Mouse (Mus musculus) CD4-positive, CD25-positive, alpha-beta regulatory T cell (primary cell): ENCODE results near the gene Lingo3. TPM values are rescaled to one million over a fixed set of nuclear protein-coding genes. Genes with fewer than 3 reads are reported as not detected.

ENCODE experiments used
- polyA plus RNA-seq: library from polyadenylated mRNA; unstranded; fragments of 100-300 nt; shearing (Covaris generic); gene quantifications from one replicate; pipeline ENCODE4 v1.2.1, GENCODE M21; 2017

Gene Lingo3
- polyA plus RNA-seq, result not detected

DNA sequence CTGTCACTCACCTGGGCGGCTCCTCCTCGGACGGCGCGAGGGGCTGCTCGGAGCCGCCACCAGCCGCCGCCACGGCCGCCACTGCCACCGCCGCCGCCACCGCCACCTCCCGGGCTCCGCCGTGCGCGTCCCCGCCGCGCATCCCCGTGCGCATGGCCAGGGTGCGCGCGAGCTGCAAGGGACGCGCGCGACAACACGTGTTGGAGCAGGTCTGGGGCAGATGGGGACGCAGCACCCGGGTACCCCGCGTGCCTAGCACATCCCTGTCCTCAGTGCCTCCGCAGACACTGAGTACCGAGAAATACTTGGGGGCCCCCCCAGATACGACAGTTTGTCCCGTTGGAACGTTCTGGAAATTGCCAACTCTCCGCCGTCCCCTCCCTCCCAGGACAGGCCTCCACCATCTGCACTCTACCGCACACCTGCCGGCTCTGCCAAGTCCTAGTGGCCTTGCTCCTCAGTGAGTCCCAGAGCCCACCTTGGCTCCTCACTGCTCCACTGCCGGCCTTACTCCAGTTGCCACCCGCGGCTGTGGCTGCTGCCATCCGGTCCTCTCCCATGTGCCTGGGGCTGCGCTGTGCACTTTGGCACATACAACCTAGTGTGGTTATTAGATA is at the start of gene Lingo3:
Gene Lingo3, minus strand, starts transcription at position 109 of the 617 bp plus-strand sequence.

DNA sequence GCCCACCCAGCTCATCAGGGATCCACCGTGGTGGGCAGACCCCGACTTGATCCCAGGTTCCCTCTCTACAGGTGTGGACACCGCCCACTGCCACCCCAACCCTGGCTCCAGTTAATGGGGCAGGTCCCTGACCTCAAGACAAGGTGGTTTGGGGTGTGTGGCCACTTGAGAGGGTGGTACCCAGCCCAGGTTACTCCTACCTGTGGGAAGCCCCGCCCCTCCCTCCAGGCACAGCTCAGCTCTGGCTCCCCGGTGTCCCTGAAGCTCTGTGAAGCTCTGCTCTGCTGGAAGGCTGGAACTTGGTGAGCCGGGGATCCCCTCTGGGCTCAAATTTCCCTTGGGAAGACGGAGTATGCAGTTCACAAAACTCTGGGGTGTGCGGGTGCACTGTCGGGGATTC is 27.7 kb upstream of the Lingo3 start, which contains the start of gene Tmprss9:
Gene Tmprss9, plus strand, starts transcription at position 268 of the 400 bp plus-strand sequence.

GRCm38 (mm10) chr10:80854913-80855748 is 11.3 kb upstream of the Lingo3 start, which contains the start of the genes Lsm7 and Sppl2b:
Gene Lsm7 (minus strand): TSS chr10:80855209.
Gene Sppl2b (plus strand): TSS chr10:80855275.

DNA sequence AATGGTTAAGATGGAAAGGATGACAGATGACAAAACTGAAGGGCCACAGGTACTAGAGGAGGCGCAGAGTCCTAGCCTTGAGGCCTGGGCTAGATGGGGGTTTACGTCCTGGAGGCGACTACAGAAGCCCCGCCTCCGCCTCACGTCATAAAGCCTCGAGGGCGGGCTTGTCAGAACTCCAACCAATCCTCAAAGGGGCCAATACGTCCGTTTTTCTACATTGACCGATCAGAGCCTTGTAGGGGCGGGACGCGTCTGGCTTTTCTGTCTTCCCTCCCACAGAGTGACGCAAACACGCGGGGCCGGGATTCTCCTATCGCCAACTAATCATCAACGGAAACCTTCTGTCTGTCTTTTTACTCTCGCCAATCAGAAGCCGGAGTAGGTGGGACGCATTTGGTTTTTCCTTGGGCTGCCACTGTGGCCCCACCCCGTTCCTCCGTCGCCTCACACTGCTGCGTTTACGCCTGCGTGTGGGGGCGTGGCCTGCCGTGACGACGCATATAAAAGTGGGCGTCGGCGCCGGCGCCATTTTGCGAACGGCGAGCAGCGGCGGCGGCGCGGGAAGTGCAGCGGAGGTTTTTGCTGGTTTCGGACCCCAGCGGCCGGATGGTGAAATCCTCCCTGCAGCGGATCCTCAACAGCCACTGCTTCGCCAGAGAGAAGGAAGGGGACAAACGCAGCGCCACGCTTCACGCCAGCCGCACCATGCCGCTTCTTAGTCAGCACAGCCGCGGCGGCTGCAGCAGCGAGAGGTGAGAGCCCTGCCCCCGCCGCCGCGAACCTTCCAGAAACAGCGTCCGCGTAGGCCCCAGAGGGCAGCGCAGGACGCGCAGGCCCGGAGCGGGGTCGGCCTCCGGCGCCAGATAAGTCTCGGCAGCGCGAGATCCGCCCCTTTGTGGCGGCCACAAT is 17.4 kb downstream of the Lingo3 start, which contains the start of gene Oaz1:
Gene Oaz1, plus strand, starts transcription at position 506 of the 912 bp plus-strand sequence.

GRCm38 (mm10) chr10:80813366-80813765 is 30.5 kb downstream of the Lingo3 start, which contains the start of gene Jsrp1:
Gene Jsrp1 (minus strand): TSS chr10:80813498.

GRCm38 (mm10) chr10:80804916-80805315 is 38.9 kb downstream of the Lingo3 start, which contains the start of gene Amh:
Gene Amh (plus strand): TSS chr10:80805243.

DNA sequence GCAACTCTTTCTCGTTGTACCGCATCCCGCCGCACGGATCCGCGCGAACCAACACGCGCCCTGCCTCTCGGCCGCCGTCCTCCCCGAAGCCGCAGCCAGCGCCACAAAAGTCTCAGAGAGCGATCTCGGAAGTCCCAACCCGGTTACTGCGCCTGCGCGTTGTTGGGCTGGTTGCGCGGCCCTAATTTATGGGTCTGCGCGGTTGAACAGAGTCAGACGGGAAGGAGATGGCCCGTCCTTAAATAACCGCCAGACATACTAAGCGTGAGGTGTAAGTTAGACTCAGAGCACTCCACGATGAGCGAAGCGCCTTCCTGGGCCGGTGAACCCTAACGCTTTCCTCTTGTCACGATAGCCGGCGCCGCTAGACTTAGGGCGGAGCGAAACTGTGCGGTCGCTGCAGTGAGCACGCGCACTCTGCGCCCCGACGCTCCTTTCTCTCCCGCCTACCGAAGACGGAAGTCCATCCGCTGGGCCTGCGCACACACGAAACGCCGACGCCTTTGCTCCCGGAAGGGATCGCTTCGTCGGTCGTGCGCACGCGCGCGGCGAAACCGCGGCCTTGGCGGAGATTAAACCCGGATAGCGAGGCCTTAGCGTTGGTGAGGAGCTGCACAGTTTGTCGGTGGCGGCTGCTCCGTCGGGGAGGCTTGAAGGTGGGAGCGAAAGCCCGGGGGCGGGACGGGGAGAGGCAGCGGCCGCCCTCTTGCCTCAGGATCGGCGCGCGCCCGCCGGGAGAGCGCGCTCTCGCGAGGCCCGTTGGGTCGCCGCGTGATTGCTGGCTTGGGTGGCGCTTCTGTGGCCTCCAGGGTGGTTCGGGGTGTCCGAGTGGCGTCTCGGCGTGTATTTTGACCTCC is 45.5 kb downstream of the Lingo3 start, which contains the start of the genes Sf3a2 and Plekhj1:
Gene Sf3a2, plus strand, starts transcription at position 49 of the 857 bp plus-strand sequence.
Gene Plekhj1, minus strand, starts transcription at position 477 of the 857 bp plus-strand sequence.

Other genes with a start within 250 kb of the Lingo3 start
- gene Scamp4, start 241.2 kb downstream of the Lingo3 start, polyA plus RNA-seq, result 115 TPM
- gene Adat3, start 241.2 kb downstream of the Lingo3 start, polyA plus RNA-seq, result 5.7 TPM
- gene Gm49322, start 238.0 kb downstream of the Lingo3 start, polyA plus RNA-seq, result 9.3 TPM
- gene Csnk1g2, start 221.2 kb downstream of the Lingo3 start, polyA plus RNA-seq, result 306 TPM
- gene Btbd2, start 187.0 kb downstream of the Lingo3 start, polyA plus RNA-seq, result 43.9 TPM
- 212 TPM for gene Mknk2, start 165.9 kb downstream of the Lingo3 start, polyA plus RNA-seq
- 325 TPM for gene Mob3a, start 142.1 kb downstream of the Lingo3 start, polyA plus RNA-seq
- 156 TPM for gene Izumo4, start 141.9 kb downstream of the Lingo3 start, polyA plus RNA-seq
- gene Ap3d1, start 101.8 kb downstream of the Lingo3 start, polyA plus RNA-seq, result 71.7 TPM
- gene Dot1l, start 88.8 kb downstream of the Lingo3 start, polyA plus RNA-seq, result 17.6 TPM
- gene Sf3a2, start 45.8 kb downstream of the Lingo3 start, polyA plus RNA-seq, result 74.2 TPM
- 275 TPM for gene Plekhj1, start 45.4 kb downstream of the Lingo3 start, polyA plus RNA-seq
- gene Amh, start 38.8 kb downstream of the Lingo3 start, polyA plus RNA-seq, result not detected
- gene Jsrp1, start 30.5 kb downstream of the Lingo3 start, polyA plus RNA-seq, result not detected
- gene Oaz1, start 17.4 kb downstream of the Lingo3 start, polyA plus RNA-seq, result 1,936 TPM
- 181 TPM for gene Lsm7, start 11.2 kb upstream of the Lingo3 start, polyA plus RNA-seq
- 28.4 TPM for gene Sppl2b, start 11.2 kb upstream of the Lingo3 start, polyA plus RNA-seq
- gene Tmprss9, start 27.8 kb upstream of the Lingo3 start, polyA plus RNA-seq, result 0.08 TPM
- gene Timm13, start 56.9 kb upstream of the Lingo3 start, polyA plus RNA-seq, result 222 TPM
- 18.1 TPM for gene Lmnb2, start 74.2 kb upstream of the Lingo3 start, polyA plus RNA-seq
- 47.2 TPM for gene Gadd45b, start 86.0 kb upstream of the Lingo3 start, polyA plus RNA-seq
- 0.23 TPM for gene Gng7, start 170.9 kb upstream of the Lingo3 start, polyA plus RNA-seq
- gene Diras1, start 181.6 kb upstream of the Lingo3 start, polyA plus RNA-seq, result 0.13 TPM
- gene Slc39a3, start 193.4 kb upstream of the Lingo3 start, polyA plus RNA-seq, result 22.2 TPM
- 105 TPM for gene Sgta, start 216.1 kb upstream of the Lingo3 start, polyA plus RNA-seq
- 10.9 TPM for gene Thop1, start 226.0 kb upstream of the Lingo3 start, polyA plus RNA-seq